Mouse (Mus musculus) intestine, postnatal 0 days (tissue): ENCODE measurements at regions not wholly inside any gene's neighbourhood (a gene's known extent, or its start where the extent isn't known, plus 50 kb on each side); places are given as distances from the start of the nearest gene placed in this dataset.

Experiments
- ATAC-seq: fragments of 200-750 bp; cut with Nextera tagmentation; 2 replicates; pipeline ENCODE4 v1.8.0; 2017; ENCODE audit warnings: mild to moderate bottlenecking, moderate TSS enrichment, moderate library complexity
- H3K27ac ChIP-seq: fragments of 300-500 bp; sonication (generic); 2 replicates; pipeline ENCODE4 v1.5.1; 2014; ENCODE audit warnings: mild to moderate bottlenecking, low read depth, low read length, moderate library complexity
- H3K27me3 ChIP-seq: fragments of 300-500 bp; sonication (generic); replicated peaks from 2 replicates; pipeline ENCODE4 v1.6.1; 2014; ENCODE audit warnings: low read length, mixed read lengths; ENCODE audit not compliant: control insufficient read depth, insufficient read depth
- H3K36me3 ChIP-seq: fragments of 300-500 bp; sonication (generic); 2 replicates; pipeline ENCODE4 v1.6.1; 2014; ENCODE audit warnings: mild to moderate bottlenecking, moderate library complexity; ENCODE audit not compliant: control insufficient read depth, insufficient read depth
- H3K4me1 ChIP-seq: fragments of 300-500 bp; sonication (generic); replicated peaks from 2 replicates; pipeline ENCODE4 v1.6.1; 2014; ENCODE audit warnings: antibody characterized with exemption, low read length, mixed read lengths; ENCODE audit not compliant: control insufficient read depth, insufficient read depth
- H3K4me2 ChIP-seq: fragments of 300-500 bp; sonication (generic); replicated peaks from 2 replicates; pipeline ENCODE4 v1.6.1; 2014; ENCODE audit warnings: low read depth, mild to moderate bottlenecking, moderate library complexity
- H3K4me3 ChIP-seq: fragments of 300-500 bp; sonication (generic); 2 replicates; pipeline ENCODE4 v1.5.1; 2014; ENCODE audit warnings: low read depth, low read length
- H3K9ac ChIP-seq: fragments of 300-500 bp; sonication (generic); 2 replicates; pipeline ENCODE4 v1.6.1; 2014; ENCODE audit warnings: mild to moderate bottlenecking, low read depth, low read length
- H3K9me3 ChIP-seq: fragments of 300-500 bp; sonication (generic); 2 replicates; pipeline ENCODE4 v1.6.1; 2016; ENCODE audit warnings: mixed run types; ENCODE audit not compliant: control insufficient read depth
- CTCF ChIP-seq: sonication (generic); IDR thresholded peaks from 2 replicates; pipeline ENCODE4 v1.5.1; 2016; ENCODE audit warnings: low read depth, mild to moderate bottlenecking, control low read depth, antibody characterized with exemption, moderate library complexity
- WGBS: fragments of 180-500 bp; shearing (Covaris S2); extraction: QIAGEN DNeasy Blood & Tissue Kit; methylation state at CpG from one replicate; pipeline ENCODE4 v1.1.7; 2014; 5-methylcytosine and 5-hydroxymethylcytosine counted together

DNA sequence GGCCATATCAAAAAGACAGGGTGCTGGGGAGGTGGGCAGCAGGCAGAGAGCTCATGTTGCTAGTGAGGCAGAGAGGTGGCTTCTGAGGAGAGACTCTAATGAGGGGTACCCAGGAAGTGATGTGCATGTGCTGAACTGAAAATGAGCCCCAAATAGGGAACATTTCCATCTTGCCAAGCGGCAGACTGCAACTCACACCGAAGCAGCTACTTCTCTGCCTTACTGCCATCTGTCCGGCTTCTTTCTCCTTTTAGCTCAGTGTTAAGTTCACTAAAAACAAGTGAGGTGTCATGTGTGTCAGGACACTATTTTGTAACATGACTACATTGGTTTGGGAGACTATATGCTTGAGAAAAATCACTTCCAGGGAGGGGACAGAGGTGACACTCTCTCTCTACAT, 222.7 kb upstream of the Bmper start:
- Histone ChIP-seq H3K27ac (no peak overlapping the region), H3K4me1 (no peaks in the 10 kb centered on the region), H3K4me2 (no peak overlapping the region), H3K9me3 (no peaks in the 10 kb centered on the region), H3K9ac (no peak overlapping the region), H3K4me3 (no peak overlapping the region), H3K36me3 (no peaks in the 10 kb centered on the region), H3K27me3 (no peaks in the 10 kb centered on the region)
- ATAC-seq: no peak
- no peak for TF ChIP-seq CTCF
- WGBS: 92% methylated on average over 3 of the region's 3 CpGs

DNA sequence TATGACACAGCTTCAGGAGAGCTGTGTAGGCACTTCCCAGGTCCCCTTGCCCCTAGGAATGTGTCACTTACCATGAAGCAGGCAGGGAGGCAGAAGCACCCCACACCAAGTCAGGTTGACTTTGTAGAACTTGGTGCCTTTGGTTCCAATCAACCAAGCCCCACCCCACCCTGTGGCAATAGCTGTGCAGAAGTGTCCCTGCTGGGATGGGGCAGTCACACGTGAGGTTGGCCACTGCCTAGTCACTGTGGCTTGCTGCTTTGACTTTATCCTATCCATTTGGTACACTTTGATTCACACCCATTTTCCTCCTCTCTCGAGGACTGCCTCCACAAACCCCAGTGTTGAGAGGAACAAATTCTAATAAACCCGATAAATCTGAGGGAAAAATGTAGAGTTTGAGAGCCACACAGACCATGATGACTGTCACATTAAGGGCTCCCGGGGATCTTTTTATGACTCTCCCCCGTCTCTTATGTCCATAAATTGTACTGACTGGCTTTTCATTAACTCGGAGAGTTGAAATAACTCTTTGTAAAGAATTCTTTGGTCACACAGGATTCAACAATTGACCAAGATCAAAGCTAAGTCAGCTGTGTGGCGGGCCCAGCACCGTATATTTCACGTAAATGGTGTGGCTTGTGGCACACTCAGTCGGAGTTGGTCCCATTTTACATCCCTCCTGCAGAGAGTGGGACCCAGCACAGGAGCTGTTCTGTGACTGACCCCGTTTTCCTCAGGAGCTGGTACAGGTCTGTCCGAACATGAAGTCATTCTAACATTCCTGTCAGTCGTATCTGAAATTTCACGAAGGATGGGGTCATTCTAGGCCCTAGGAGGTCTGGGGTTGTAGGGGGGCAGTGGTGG, 219.4 kb upstream of the Bmper start:
- 52% methylated on average over 14 of the region's 14 CpGs for WGBS
- Histone ChIP-seq H3K4me1 (0 out of 2 replicates have a peak, but pooled peaks cover 4% of the 10 kb centered on the region), H3K9ac (no peak overlapping the region), H3K36me3 (no peaks in the 10 kb centered on the region), H3K4me3 (no peak overlapping the region), H3K4me2 (no peak overlapping the region), H3K9me3 (no peaks in the 10 kb centered on the region), H3K27ac (no peak overlapping the region), H3K27me3 (no peaks in the 10 kb centered on the region)
- no peak for TF ChIP-seq CTCF
- no peak for ATAC-seq

DNA sequence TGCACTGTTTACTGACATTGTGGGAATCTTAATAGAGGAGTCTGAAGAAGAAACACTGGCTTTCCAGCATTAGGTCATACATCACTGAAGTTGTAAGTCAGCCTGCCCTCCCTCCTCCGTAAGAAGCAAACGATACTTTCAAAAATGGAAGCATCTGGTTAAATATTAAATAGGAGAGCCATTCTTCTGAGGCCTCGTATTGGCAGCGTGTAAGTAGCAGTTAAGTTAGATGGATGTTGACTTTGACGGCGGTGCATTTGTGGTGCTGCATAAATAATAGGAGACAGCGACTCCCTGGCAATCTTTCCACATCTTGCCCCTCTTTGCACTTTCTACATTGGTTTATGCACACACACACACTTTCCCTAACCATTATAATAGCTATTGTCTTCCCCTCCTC, 217.9 kb upstream of the Bmper start:
- Histone ChIP-seq H3K27me3 (no peaks in the 10 kb centered on the region), H3K27ac (no peak overlapping the region), H3K36me3 (no peaks in the 10 kb centered on the region), H3K9ac (no peak overlapping the region), H3K4me3 (no peak overlapping the region), H3K4me2 (peak overlapping the region; percentile 28; the same call in 1 of the 2 replicates), H3K4me1 (0 out of 2 replicates have a peak, but pooled peaks cover 4% of the 10 kb centered on the region), H3K9me3 (no peaks in the 10 kb centered on the region)
- TF ChIP-seq CTCF: no peak
- ATAC-seq: no peak
- WGBS: 20% methylated on average over 7 of the region's 7 CpGs

DNA sequence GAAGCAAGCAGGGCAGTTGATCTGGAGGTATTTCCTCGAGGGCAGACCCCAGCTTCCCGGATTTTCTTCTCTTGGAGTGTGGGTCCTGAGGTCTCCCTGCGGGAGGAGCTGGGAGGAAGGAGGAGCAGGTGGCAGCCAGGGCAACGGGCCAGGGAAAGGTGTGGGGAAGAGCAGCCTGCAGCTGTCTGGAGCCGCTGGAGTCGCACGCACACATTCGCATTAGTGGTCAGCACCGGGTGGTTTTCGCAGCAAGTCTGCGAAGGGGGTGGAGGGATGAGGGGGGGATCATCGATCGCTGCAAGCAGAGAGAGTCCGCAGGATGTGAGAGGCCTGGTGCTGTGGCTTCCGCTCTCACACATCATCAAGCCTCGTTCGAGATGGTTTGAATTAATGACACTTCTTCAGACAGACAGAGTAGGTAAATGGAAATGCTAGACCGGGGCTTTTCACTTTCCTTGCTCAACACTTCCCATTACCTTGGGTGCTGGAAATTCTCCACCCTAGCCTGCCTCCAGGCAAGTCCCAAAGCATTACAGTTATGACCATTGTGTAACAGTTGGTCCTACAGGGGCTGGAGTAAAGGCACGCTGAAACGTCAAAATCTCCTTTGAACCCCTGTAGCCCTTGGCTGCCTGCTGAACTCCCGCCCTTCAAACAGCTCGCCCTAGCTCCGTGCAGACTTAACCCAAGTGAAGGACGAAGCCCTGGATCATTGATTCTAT, 213.3 kb upstream of the Bmper start:
- Histone ChIP-seq H3K4me2 (0 out of 2 replicates have a peak overlapping the region, but pooled peaks have one; percentile 17), H3K4me1 (0 out of 2 replicates have a peak, but pooled peaks cover 4% of the 10 kb centered on the region), H3K9ac (no peak overlapping the region), H3K4me3 (no peak overlapping the region), H3K27ac (no peak overlapping the region), H3K9me3 (no peaks in the 10 kb centered on the region), H3K36me3 (no peaks in the 10 kb centered on the region), H3K27me3 (no peaks in the 10 kb centered on the region)
- no peak for TF ChIP-seq CTCF
- 30% methylated on average over 24 of the region's 24 CpGs for WGBS
- no peak for ATAC-seq

DNA sequence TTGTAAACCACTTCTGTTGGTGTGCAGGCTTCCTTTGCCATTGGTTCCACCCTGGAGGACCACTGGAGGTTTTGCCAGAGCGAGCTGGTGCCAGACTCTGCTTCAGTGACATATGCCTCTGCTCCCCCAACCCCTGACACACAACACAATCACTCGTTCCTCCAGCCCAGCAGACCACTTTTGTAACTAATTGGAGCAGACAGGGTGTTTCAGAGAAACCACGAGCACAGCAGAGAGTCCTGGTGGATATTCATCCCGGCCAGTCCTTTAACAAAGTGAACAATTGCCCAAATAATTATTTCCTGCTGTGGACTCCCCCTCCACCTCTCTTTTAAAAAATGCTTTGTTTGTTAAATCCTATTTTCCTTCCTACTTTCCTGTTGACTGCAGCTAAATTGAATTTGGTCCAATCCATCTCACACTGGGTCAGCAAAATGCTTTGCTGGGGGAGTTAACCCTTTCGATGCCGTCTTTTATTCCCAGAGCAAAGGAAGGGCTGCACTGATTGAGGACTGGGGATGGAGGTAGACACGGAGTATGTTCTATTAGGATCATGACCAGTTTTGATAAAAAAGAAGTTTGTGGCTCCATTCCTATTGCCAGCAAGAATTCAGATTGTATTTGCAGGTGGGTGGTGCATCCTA, 211.4 kb upstream of the Bmper start:
- WGBS: 54% methylated on average over 7 of the region's 7 CpGs
- H3K36me3 ChIP-seq: no peaks in the 10 kb centered on the region
- H3K4me3 ChIP-seq: no peak overlapping the region
- H3K4me1 ChIP-seq: no peaks in the 10 kb centered on the region
- no peak overlapping the region for H3K27ac ChIP-seq
- H3K27me3 ChIP-seq: no peaks in the 10 kb centered on the region
- no peak for TF ChIP-seq CTCF
- H3K9me3 ChIP-seq: no peaks in the 10 kb centered on the region
- no peak for ATAC-seq
- no peak overlapping the region for H3K4me2 ChIP-seq
- H3K9ac ChIP-seq: no peak overlapping the region

DNA sequence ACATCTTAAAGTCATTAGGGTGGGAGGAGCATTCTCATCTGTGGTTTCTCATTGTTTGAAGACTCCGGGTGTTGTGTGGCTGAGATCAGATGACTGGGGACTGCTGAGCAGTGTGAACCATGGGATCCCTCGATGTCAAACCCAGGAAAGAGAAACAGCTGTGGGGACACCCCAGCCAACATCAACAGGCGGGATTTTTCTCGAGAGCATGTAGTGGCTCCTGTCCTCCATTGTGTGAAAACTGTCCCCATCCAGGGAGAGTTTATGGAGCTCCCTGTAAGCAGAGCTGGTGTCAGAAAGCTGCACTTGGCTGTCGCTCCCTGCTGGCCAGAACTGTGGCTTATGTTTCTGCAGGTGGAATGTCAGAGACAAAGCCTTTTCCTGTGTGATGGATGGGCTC, 210.7 kb upstream of the Bmper start:
- no peak overlapping the region for H3K27ac ChIP-seq
- 42% methylated on average over 5 of the region's 5 CpGs for WGBS
- no peaks in the 10 kb centered on the region for H3K36me3 ChIP-seq
- H3K4me1 ChIP-seq: no peaks in the 10 kb centered on the region
- TF ChIP-seq CTCF: peak; percentile 48
- H3K27me3 ChIP-seq: no peaks in the 10 kb centered on the region
- no peak overlapping the region for H3K9ac ChIP-seq
- no peak overlapping the region for H3K4me2 ChIP-seq
- H3K4me3 ChIP-seq: no peak overlapping the region
- ATAC-seq: no peak
- no peaks in the 10 kb centered on the region for H3K9me3 ChIP-seq
